Mouse (Mus musculus) brain, embryonic 14.5 days (tissue): Measurements from ENCODE around the gene Kif18b. TPM values are rescaled to one million over a fixed set of nuclear protein-coding genes. Genes with fewer than 3 reads are reported as not detected.
A peak's percentile ranks its signal among the peaks of the same experiment; 100 is the strongest.

Source experiments
- DNase-seq: peaks from one replicate; pipeline ENCODE4 v3.0.0-alpha.2; 2011; ENCODE audit warnings: low read depth
- CTCF ChIP-seq: fragments of 200-500 bp; IDR thresholded peaks from 2 replicates; pipeline ENCODE4 v1.5.1; 2012; ENCODE audit warnings: inconsistent platforms, mild to moderate bottlenecking, moderate library complexity, borderline replicate concordance; ENCODE audit not compliant: insufficient read depth, insufficient read length; ENCODE audit errors: extremely low read depth
- POLR2A ChIP-seq: fragments of 200-500 bp; IDR thresholded peaks from 2 replicates; pipeline ENCODE4 v1.6.1; 2012; ENCODE audit warnings: mild to moderate bottlenecking, inconsistent platforms, borderline replicate concordance; ENCODE audit not compliant: poor library complexity, insufficient read depth, insufficient read length, severe bottlenecking; ENCODE audit errors: extremely low read depth
- polyA plus RNA-seq: library from polyadenylated mRNA; depleted of rRNA; stranded (reverse); fragments of >200 nt; gene quantifications from 2 replicates; pipeline ENCODE4 v1.2.3, GENCODE M21; 2012; rRNA removed

Gene Kif18b
- polyA plus RNA-seq, 1 experiment: 9.3 TPM

DNA sequence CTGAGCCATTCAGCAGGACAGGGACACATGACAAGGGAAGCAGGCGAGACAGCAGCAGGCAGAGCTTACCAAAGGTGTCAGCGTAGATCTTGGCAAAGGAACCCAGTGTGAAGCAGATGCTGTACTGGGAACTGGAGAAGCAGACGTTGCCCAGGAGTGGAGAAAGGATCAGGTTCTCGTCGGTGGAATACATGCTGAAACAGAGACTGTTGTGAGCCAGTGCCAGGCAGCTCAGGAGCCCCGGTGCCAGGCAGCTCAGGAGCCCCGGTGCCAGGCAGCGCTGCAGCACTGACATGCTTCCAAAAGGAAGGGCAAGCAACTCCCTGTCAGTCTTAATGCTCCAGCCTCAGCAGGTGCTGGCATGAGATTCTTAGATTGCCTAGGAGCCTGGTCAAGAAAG is 65.0 kb downstream of the Kif18b start:
- TF ChIP-seq CTCF: no peak
- no peak for TF ChIP-seq POLR2A
- DNase-seq: peak; percentile 58

DNA sequence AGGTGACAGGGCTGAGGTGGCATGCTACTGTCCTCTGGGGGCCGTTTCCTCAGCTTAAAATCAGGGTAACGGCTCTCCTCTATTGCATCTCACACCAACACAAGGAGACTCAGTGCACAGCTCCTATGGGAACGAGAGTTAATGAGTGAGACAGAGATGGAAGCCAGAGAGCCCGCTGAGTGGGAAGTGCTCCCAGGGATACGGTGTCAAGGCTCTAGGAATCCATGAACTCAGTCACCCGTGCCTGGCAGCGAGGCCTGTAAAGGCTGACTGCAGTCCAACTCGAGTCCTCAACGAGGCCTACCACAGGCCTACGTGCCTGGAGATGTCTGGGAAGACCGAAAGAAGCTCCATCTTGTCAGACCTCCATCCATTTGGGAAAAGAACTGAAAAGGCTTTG is 66.0 kb downstream of the Kif18b start:
- no peak for DNase-seq

DNA sequence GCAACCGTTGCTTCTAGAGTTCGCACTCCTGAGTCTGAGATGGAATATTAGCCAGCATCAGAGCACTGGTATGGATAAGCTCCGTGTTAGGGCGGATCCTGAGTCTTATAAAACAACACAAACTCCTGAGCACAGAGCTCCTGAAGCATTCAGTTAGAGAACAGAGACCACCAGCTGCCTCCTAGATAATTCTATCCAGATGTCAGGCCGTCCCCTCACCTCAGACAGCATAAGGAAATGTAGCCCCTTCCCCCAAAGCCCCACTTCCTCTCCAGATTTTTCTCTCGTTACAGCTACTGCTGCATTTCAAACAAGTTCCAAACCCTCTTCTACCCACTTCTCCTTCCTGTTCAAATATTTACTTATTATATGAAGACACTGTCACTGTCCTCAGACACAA is 69.0 kb downstream of the Kif18b start:
- TF ChIP-seq POLR2A (no peak), CTCF (no peak)
- DNase-seq: no peak

More for the DNA sequence above, 66.0 kb downstream of the Kif18b start:
- no peak for TF ChIP-seq CTCF
- no peak for TF ChIP-seq POLR2A

Other genes starting within 250 kb of the Kif18b start
- 18.5 and 23.9 TPM in 2 replicates for gene Ccdc43, start 227.3 kb downstream of the Kif18b start, polyA plus RNA-seq
- 48.4 and 64.1 TPM in 2 replicates for gene Adam11, start 163.7 kb downstream of the Kif18b start, polyA plus RNA-seq
- 52.2 and 61.0 TPM in 2 replicates for gene Gjc1, start 105.4 kb downstream of the Kif18b start, polyA plus RNA-seq
- gene Higd1b, start 89.3 kb downstream of the Kif18b start, polyA plus RNA-seq: 4.3 and 4.9 TPM in 2 replicates
- 114 and 117 TPM in 2 replicates for gene Eftud2, start 44.1 kb downstream of the Kif18b start, polyA plus RNA-seq
- 1.1 and 1.3 TPM in 2 replicates for gene Ccdc103, start 43.9 kb downstream of the Kif18b start, polyA plus RNA-seq
- 0.09 and 0.12 TPM in 2 replicates for gene Fam187a, start 40.0 kb downstream of the Kif18b start, polyA plus RNA-seq
- 0.26 and 0.29 TPM in 2 replicates for gene Gfap, start 24.2 kb downstream of the Kif18b start, polyA plus RNA-seq
- 12.2 and 19.0 TPM in 2 replicates for gene C1ql1, start 21.6 kb upstream of the Kif18b start, polyA plus RNA-seq
- gene Nmt1, start 103.1 kb upstream of the Kif18b start, polyA plus RNA-seq: 40.1 and 42.3 TPM in 2 replicates
- gene Dcakd, start 103.2 kb upstream of the Kif18b start, polyA plus RNA-seq: 236 and 262 TPM in 2 replicates
- 3.6 TPM in 2 replicates for gene Plcd3, start 176.5 kb upstream of the Kif18b start, polyA plus RNA-seq
- 4.5 and 4.6 TPM in 2 replicates for gene Acbd4, start 176.6 kb upstream of the Kif18b start, polyA plus RNA-seq
- gene Hexim1, start 191.1 kb upstream of the Kif18b start, polyA plus RNA-seq: 14.4 and 18.9 TPM in 2 replicates
- gene Hexim2, start 207.3 kb upstream of the Kif18b start, polyA plus RNA-seq: 12.5 and 18.7 TPM in 2 replicates
- 16.1 and 28.6 TPM in 2 replicates for gene Fmnl1, start 246.0 kb upstream of the Kif18b start, polyA plus RNA-seq